Mouse (Mus musculus) megakaryocyte, embryonic 14.5 days (primary cell): ENCODE results near the gene Olfr1344.

ENCODE experiments used
- FLI1 ChIP-seq: IDR thresholded peaks from 2 replicates; pipeline ENCODE4 v1.6.1; 2012; ENCODE audit warnings: low read length, inconsistent platforms, mixed read lengths
- GATA1 ChIP-seq: IDR thresholded peaks from 3 replicates; pipeline ENCODE4 v1.6.1; 2012; ENCODE audit warnings: mixed read lengths, low read length, inconsistent platforms, borderline replicate concordance

DNA sequence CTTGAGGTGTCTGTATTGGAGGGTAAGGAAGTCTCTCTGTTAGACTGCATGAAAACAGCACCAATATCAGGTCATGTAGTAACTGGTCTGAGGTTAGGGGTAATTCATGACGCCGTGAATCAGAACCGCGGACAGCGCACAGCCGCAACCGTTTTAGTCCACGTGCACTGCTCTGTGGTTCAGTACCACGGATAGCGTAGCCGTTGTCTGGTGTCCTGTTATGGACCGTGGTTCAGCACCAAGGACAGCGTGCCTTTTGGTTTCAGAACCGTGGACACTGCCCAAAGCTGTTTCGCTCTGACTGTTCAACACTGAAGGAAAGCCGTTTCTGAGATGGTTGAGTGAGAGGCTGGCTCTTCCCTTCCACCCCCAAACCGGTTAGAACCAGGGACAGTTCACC lies 28.4 kb upstream of the Olfr1344 start, which contains the start of gene Gm20715:
- TF ChIP-seq GATA1: no peak
- TF ChIP-seq FLI1: no peak
